Mouse (Mus musculus) intestine, embryonic 16.5 days (tissue): ENCODE results near the gene Bend4. TPM values are rescaled to one million over a fixed set of nuclear protein-coding genes. Genes with fewer than 3 reads are reported as not detected.

ENCODE experiments used
- ATAC-seq: fragments of 200-750 bp; cut with Nextera tagmentation; 2 replicates; pipeline ENCODE4 v1.8.0; 2017; ENCODE audit warnings: moderate TSS enrichment, moderate library complexity
- H3K27ac ChIP-seq: fragments of 300-500 bp; sonication (generic); 2 replicates; pipeline ENCODE4 v1.5.1; 2014; ENCODE audit warnings: mild to moderate bottlenecking, low read length
- H3K27me3 ChIP-seq: fragments of 300-500 bp; sonication (generic); replicated peaks from 2 replicates; pipeline ENCODE4 v1.6.1; 2014; ENCODE audit warnings: low read length, control low read depth, mixed read lengths; ENCODE audit not compliant: control insufficient read depth, insufficient read depth
- H3K36me3 ChIP-seq: fragments of 300-500 bp; sonication (generic); 2 replicates; pipeline ENCODE4 v1.6.1; 2014; ENCODE audit warnings: low read length, control low read depth; ENCODE audit not compliant: control insufficient read depth, insufficient read depth
- H3K4me1 ChIP-seq: fragments of 300-500 bp; sonication (generic); 2 replicates; pipeline ENCODE4 v1.6.1; 2014; ENCODE audit warnings: low read length, control low read depth, mixed read lengths; ENCODE audit not compliant: control insufficient read depth, insufficient read depth
- H3K4me2 ChIP-seq: fragments of 300-500 bp; sonication (generic); 2 replicates; pipeline ENCODE4 v1.6.1; 2014; ENCODE audit warnings: low read depth, low read length, control low read depth
- H3K4me3 ChIP-seq: fragments of 300-500 bp; sonication (generic); 2 replicates; pipeline ENCODE4 v1.5.1; 2014; ENCODE audit warnings: mild to moderate bottlenecking, low read length
- H3K9ac ChIP-seq: fragments of 300-500 bp; sonication (generic); 2 replicates; pipeline ENCODE4 v1.6.1; 2014; ENCODE audit warnings: low read depth, low read length
- H3K9me3 ChIP-seq: fragments of 300-500 bp; sonication (generic); 2 replicates; pipeline ENCODE4 v1.6.1; 2016; ENCODE audit warnings: low read length, control low read depth; ENCODE audit not compliant: control insufficient read depth
- WGBS: fragments of 180-500 bp; shearing (Covaris S2); extraction: QIAGEN DNeasy Blood & Tissue Kit; methylation state at CpG from one replicate; pipeline ENCODE4 v1.1.7; 2014; 5-methylcytosine and 5-hydroxymethylcytosine counted together
- polyA plus RNA-seq: library from polyadenylated mRNA; unstranded; fragments of >200 nt; fragmentation: Nextera tagmentation; extraction: Ambion mirVana; gene quantifications from 2 replicates; pipeline ENCODE4 v1.2.1, GENCODE M21; 2015

Bend4 gene
- polyA plus RNA-seq, 1 experiment from 2014 or later = 3.0 TPM

GRCm38 (mm10) chr5:67449957-67450630 lies 22.0 kb upstream of the Bend4 start:
- Histone ChIP-seq H3K4me3 (no peak overlapping the region), H3K4me2 (no peak overlapping the region), H3K36me3 (no peaks in the 10 kb centered on the region), H3K4me1 (0 out of 2 replicates have a peak, but pooled peaks cover 3% of the 10 kb centered on the region), H3K27me3 (no peaks in the 10 kb centered on the region), H3K9me3 (no peaks in the 10 kb centered on the region), H3K27ac (no peak overlapping the region), H3K9ac (no peak overlapping the region)
- WGBS = 81% methylated on average over 21 of the region's 21 CpGs
- no peak for ATAC-seq

- Histone ChIP-seq H3K4me2 (no peak overlapping the region), H3K27me3 (no peaks in the 10 kb centered on the region), H3K36me3 (no peaks in the 10 kb centered on the region), H3K9me3 (no peaks in the 10 kb centered on the region), H3K27ac (no peak overlapping the region), H3K4me1 (0 out of 2 replicates have a peak, but pooled peaks cover 10% of the 10 kb centered on the region), H3K9ac (no peak overlapping the region), H3K4me3 (no peak overlapping the region)
- 53% methylated on average over 2 of the region's 2 CpGs for WGBS
- ATAC-seq = no peak
Observed at GRCm38 (mm10) chr5:67446526-67446925, 18.4 kb upstream of the Bend4 start.

GRCm38 (mm10) chr5:67444217-67445050 lies 16.3 kb upstream of the Bend4 start:
- Histone ChIP-seq H3K27ac (no peak overlapping the region), H3K4me3 (no peak overlapping the region), H3K9ac (no peak overlapping the region), H3K4me1 (0 out of 2 replicates have a peak, but pooled peaks cover 10% of the 10 kb centered on the region), H3K4me2 (no peak overlapping the region), H3K36me3 (no peaks in the 10 kb centered on the region), H3K27me3 (no peaks in the 10 kb centered on the region), H3K9me3 (no peaks in the 10 kb centered on the region)
- 33% methylated on average over 17 of the region's 17 CpGs for WGBS
- ATAC-seq = no peak

- H3K9me3 ChIP-seq = no peaks in the 10 kb centered on the region
- H3K9ac ChIP-seq = no peak overlapping the region
- ATAC-seq = peak; percentile 88
- H3K27ac ChIP-seq = no peak overlapping the region
- no peaks in the 10 kb centered on the region for H3K36me3 ChIP-seq
- 38% methylated on average over 6 of the region's 6 CpGs for WGBS
- no peaks in the 10 kb centered on the region for H3K27me3 ChIP-seq
- H3K4me3 ChIP-seq = no peak overlapping the region
- H3K4me1 ChIP-seq = 0 out of 2 replicates have a peak, but pooled peaks cover 10% of the 10 kb centered on the region
- no peak overlapping the region for H3K4me2 ChIP-seq
Observed at GRCm38 (mm10) chr5:67442813-67443450, 14.8 kb upstream of the Bend4 start.

- Histone ChIP-seq H3K4me1 (0 out of 2 replicates have a peak, but pooled peaks cover 6% of the 10 kb centered on the region), H3K4me3 (no peak overlapping the region), H3K9me3 (no peaks in the 10 kb centered on the region), H3K9ac (no peak overlapping the region), H3K4me2 (no peak overlapping the region), H3K36me3 (no peaks in the 10 kb centered on the region), H3K27ac (no peak overlapping the region), H3K27me3 (no peaks in the 10 kb centered on the region)
- no peak for ATAC-seq
- 85% methylated on average over 8 of the region's 8 CpGs for WGBS
Observed at GRCm38 (mm10) chr5:67440563-67440962, 12.5 kb upstream of the Bend4 start.

- Histone ChIP-seq H3K9me3 (no peaks in the 10 kb centered on the region), H3K4me3 (no peak overlapping the region), H3K4me2 (no peak overlapping the region), H3K27ac (no peak overlapping the region), H3K27me3 (no peaks in the 10 kb centered on the region), H3K36me3 (no peaks in the 10 kb centered on the region), H3K4me1 (no peaks in the 10 kb centered on the region), H3K9ac (no peak overlapping the region)
- WGBS = 26% methylated on average over 2 of the region's 2 CpGs
- ATAC-seq = peak; percentile 90
Observed at GRCm38 (mm10) chr5:67437403-67437802, 9.3 kb upstream of the Bend4 start.

GRCm38 (mm10) chr5:67426478-67427442 lies 1.4 kb downstream of the Bend4 start:
- peak; percentile 68 for ATAC-seq
- H3K9ac ChIP-seq = peak overlapping the region; percentile 73
- H3K36me3 ChIP-seq = no peaks in the 10 kb centered on the region
- no peaks in the 10 kb centered on the region for H3K9me3 ChIP-seq
- H3K4me1 ChIP-seq = peaks cover 10% of the 10 kb centered on the region; the same call in 1 of the 2 replicates
- peaks cover 10% of the 10 kb centered on the region for H3K27me3 ChIP-seq
- H3K4me2 ChIP-seq = peak overlapping the region; percentile 91
- H3K27ac ChIP-seq = no peak overlapping the region
- peak overlapping the region; percentile 73 for H3K4me3 ChIP-seq
- 1% methylated on average over 104 of the region's 121 CpGs for WGBS

- Histone ChIP-seq H3K4me3 (peak overlapping the region; percentile 73), H3K4me2 (peak overlapping the region; percentile 91; the same call in 1 of the 2 replicates), H3K4me1 (peaks cover 10% of the 10 kb centered on the region; the same call in 1 of the 2 replicates), H3K9me3 (no peaks in the 10 kb centered on the region), H3K27ac (no peak overlapping the region), H3K27me3 (peaks cover 10% of the 10 kb centered on the region), H3K9ac (peak overlapping the region; percentile 73; the same call in 1 of the 2 replicates), H3K36me3 (no peaks in the 10 kb centered on the region)
- no peak for ATAC-seq
- WGBS = 33% methylated on average over 5 of the region's 5 CpGs
Observed at GRCm38 (mm10) chr5:67426011-67426410, 2.1 kb downstream of the Bend4 start.
